Mouse (Mus musculus): Measurements from ENCODE around the gene AW551984.

Gene AW551984

DNA sequence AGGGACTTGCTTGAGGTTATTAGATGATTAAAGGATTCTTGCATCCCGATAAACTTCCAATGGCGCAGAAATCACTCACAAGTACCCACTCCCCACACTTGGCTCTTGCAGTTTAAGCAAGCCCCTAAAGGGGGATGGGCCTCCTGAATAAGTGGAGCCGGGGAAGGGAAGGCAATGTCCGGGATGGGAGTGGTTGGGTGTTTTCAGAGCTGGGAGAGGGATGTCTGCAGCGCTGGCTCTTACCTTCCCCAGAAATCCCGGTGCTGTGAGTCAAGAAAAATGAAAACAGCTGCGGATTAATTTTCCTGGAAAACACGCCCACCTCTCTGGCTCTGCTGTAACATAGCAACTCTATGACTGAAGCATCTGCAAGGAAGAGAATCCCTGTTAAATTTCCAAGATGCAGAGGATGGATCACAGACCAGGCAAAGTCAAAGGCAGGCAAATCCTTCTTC, at the start of gene AW551984:
AW551984 (minus strand) TSS at position 405 of the 455 bp plus-strand sequence.
- DNase-seq (ENCODE audit: low read depth, low spot score), result no peak

- no peak for DNase-seq (ENCODE audit: low read depth, low spot score)
Observed at GRCm38 (mm10) chr9:39647382-39647781, 43.2 kb upstream of the AW551984 start.

DNA sequence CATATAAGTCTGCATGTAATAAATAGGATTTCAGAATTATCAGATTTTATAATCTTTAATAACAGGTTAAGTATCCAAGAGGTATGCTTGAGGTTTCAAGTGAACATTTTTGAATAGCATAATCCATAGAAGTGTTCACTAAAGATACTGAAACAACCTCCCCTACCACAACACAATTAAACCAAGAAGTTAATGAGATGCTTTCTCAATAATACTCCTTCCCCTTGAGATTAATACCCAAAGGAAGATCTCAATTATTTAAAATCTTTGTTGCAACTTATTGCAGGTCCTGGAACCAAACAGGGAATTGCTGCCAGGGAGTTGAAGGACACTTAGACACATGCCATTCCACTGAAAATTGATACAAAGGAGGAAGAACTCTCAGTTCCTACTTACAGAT, 40.6 kb upstream of the AW551984 start, which contains the start of gene Olfr961:
Olfr961 (plus strand) TSS at position 301 of the 400 bp plus-strand sequence.
- no peak for DNase-seq (ENCODE audit: low read depth, low spot score)

GRCm38 (mm10) chr9:39633913-39634594, 29.9 kb upstream of the AW551984 start:
- DNase-seq (ENCODE audit: low read depth, low spot score), result no peak

DNA sequence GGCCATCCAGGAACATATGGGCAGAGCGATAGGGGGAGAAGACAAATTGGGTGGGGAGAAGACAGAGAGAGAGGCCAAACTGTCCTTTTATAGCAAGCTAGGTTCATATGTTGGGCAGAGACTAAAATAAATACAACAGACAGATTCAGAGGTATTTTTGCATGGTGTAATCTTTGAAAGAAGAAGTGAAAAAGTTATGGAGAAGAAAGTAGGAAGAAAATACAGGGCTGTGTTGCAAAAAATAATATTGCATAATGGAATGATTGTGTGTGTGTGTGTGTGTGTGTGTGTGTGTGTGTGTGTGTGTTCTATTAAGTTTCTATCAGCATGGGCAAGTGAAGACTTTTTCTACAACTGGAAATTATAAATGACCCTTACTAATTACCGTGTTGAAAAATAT, 24.9 kb upstream of the AW551984 start:
- DNase-seq (ENCODE audit: low read depth, low spot score), result no peak

- no peak for DNase-seq (ENCODE audit: low read depth, low spot score)
Observed at GRCm38 (mm10) chr9:39624711-39625110, 20.5 kb upstream of the AW551984 start.

GRCm38 (mm10) chr9:39623783-39624182, 19.6 kb upstream of the AW551984 start:
- no peak for DNase-seq (ENCODE audit: low read depth, low spot score)

DNA sequence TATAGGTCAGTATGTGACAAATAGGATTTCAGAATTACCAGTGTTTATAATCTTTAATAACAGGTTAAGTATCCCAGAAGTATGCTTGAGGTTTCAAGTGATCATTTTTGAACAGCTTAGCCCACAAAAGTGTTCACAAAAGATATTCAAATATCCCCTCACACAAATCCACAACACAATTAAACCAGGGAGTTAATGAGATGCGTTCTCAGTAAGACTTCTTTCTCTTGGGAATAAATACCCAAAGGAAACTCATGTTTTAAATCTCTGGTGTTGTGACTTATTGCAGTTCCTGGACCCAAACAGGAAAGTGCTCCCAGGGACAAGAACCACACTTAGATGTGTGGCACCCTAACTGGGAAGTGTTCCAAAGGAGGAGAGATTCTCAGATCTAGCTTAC, 16.9 kb upstream of the AW551984 start, which contains the start of gene Olfr960:
Olfr960 (plus strand) TSS at position 301 of the 400 bp plus-strand sequence.
- no peak for DNase-seq (ENCODE audit: low read depth, low spot score)

DNA sequence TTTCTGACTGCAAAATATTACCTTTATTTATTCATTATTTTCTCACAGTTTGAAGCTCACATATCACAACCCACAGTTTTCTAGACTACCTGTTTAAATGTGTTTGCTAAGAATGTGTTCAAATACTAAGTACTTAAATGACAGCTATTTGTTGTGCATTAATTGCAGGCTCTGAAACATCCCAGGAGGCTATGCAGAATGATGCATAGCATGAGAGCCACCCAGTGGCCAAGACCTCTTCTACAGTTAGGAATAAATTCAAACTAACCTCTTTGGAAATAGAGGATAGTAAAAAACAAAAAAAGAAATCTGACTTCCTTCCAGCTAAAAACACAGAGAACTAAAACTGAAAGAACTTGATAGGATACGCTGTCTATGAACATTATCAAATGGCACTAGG, 7.8 kb upstream of the AW551984 start:
- DNase-seq (ENCODE audit: low read depth, low spot score), result no peak

GRCm38 (mm10) chr9:39610355-39610754, 6.2 kb upstream of the AW551984 start, which contains the start of gene Olfr148:
Gene Olfr148, plus strand, starts transcription at chr9:39610655.
- no peak for DNase-seq (ENCODE audit: low read depth, low spot score)

- DNase-seq (ENCODE audit: low read depth, low spot score), result no peak
Observed at GRCm38 (mm10) chr9:39608497-39608896, 4.3 kb upstream of the AW551984 start.

GRCm38 (mm10) chr9:39603333-39603845, 814 bp downstream of the AW551984 start:
- no peak for DNase-seq (ENCODE audit: low read depth, low spot score)

GRCm38 (mm10) chr9:39602536-39603332, 1.5 kb downstream of the AW551984 start:
- DNase-seq (ENCODE audit: low read depth, low spot score), result no peak

- no peak for DNase-seq (ENCODE audit: low read depth, low spot score)
Observed at GRCm38 (mm10) chr9:39577050-39577449, 27.2 kb downstream of the AW551984 start.

GRCm38 (mm10) chr9:39575469-39575868, 28.7 kb downstream of the AW551984 start, which contains the start of gene Olfr959:
Gene Olfr959, minus strand, starts transcription at chr9:39575569.
- DNase-seq (ENCODE audit: low read depth, low spot score), result no peak

- no peak for DNase-seq (ENCODE audit: low read depth, low spot score)
Observed at GRCm38 (mm10) chr9:39558349-39558647, 45.9 kb downstream of the AW551984 start.

DNA sequence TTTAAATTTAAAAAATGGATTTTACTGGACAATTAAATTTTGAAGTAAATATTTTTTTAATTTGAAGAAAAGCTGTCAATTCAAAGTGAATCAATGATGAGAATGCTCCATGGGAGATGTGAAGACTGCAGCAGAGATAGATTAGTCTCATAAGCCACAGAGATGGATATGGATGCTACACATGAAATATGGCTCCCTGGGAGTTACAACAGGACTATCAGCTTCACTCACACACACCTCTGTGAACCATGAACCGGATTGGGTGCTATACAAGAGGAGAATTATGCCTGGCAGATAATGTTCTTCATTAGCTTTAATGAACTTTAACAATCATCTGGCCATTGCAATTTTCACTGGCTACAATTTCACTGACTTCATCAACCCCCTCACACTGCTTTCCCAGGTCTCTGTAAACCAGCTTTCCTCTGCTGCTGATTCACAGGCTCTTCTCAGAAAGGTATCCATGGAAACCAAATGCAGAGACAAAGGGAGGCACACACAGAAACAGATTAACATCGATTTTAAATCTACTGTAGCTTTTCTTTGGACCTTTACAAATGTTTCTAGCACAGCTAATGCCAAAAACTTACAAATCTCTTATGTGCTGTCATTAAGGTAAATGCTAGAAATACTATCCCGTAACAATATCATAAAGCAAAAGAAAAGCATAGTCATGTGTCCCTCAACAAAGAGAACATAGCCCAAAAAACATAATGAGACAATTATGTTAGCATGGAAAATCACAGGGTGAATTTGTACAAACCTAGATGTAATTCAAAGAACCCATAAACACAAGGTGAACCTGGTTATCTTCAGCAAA, 46.5 kb downstream of the AW551984 start:
- DNase-seq (ENCODE audit: low read depth, low spot score), result no peak

GRCm38 (mm10) chr9:39553946-39554345, 50.3 kb downstream of the AW551984 start, which contains the start of gene Olfr958:
Gene Olfr958, minus strand, starts transcription at chr9:39554054.
- DNase-seq (ENCODE audit: low read depth, low spot score), result no peak

DNA sequence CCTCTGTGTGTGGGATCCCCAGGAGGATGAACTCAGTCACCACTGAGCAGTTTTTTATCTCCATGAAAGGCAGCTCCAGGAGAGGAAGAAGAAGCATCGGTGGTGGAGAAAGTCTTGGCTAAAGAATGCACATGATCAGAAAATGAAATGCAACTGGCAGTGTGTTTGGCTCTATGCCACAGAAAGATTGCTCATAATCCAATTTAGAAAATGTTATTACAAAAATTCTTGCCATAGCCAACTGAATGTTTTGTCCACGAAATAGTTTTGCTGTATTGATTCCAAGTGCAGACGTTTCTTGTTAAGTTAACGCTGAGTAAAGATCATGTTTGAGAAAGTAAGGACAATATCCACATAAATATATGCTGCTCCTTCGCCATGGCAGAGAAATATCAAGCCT, 53.4 kb downstream of the AW551984 start:
- DNase-seq (ENCODE audit: low read depth, low spot score), result no peak
